Mouse (Mus musculus) heart, embryonic 14.5 days (tissue): ENCODE measurements at regions not wholly inside any gene's neighbourhood (a gene's known extent, or its start where the extent isn't known, plus 50 kb on each side); places are given as distances from the start of the nearest gene placed in this dataset.

ENCODE experiments used
- ATAC-seq: fragments of 200-750 bp; cut with Nextera tagmentation; 2 replicates; pipeline ENCODE4 v1.8.0; 2017; ENCODE audit warnings: low read depth, moderate TSS enrichment; ENCODE audit not compliant: insufficient number of reproducible peaks, insufficient read depth, low FRiP score
- H3K27ac ChIP-seq, 2 experiments: fragments of 200-500 bp in 1 of 2; fragments of 300-500 bp in 1 of 2; sonication (generic) in 1 of 2; replicated peaks in 1 of 2; 2 replicates each; pipeline ENCODE4 v1.5.1; 2012 to 2014; ENCODE audit warnings: low read depth in 2 of 2, low read length in 2 of 2, control low read depth in 1 of 2, mild to moderate bottlenecking in 1 of 2, mixed read lengths in 1 of 2; ENCODE audit not compliant: control insufficient read depth in 1 of 2, insufficient read depth in 1 of 2
- H3K27me3 ChIP-seq: fragments of 300-500 bp; sonication (generic); 2 replicates; pipeline ENCODE4 v1.6.1; 2014; ENCODE audit warnings: mild to moderate bottlenecking, low read length, control low read depth; ENCODE audit not compliant: control insufficient read depth, insufficient read depth
- H3K36me3 ChIP-seq: fragments of 300-500 bp; sonication (generic); 2 replicates; pipeline ENCODE4 v1.6.1; 2014; ENCODE audit warnings: mild to moderate bottlenecking, control low read depth, low read length, mixed read lengths; ENCODE audit not compliant: control insufficient read depth, insufficient read depth
- H3K4me1 ChIP-seq, 2 experiments: fragments of 200-500 bp in 1 of 2; fragments of 300-500 bp in 1 of 2; sonication (generic) in 1 of 2; 2 replicates each; pipeline ENCODE4 v1.6.1; 2012 to 2014; ENCODE audit warnings: low read length in 2 of 2, control low read depth in 1 of 2, mixed read lengths in 1 of 2; ENCODE audit not compliant: control insufficient read depth in 2 of 2, insufficient read depth in 2 of 2
- H3K4me2 ChIP-seq: fragments of 300-500 bp; sonication (generic); 2 replicates; pipeline ENCODE4 v1.6.1; 2014; ENCODE audit warnings: mild to moderate bottlenecking, low read length
- H3K4me3 ChIP-seq, 2 experiments: fragments of 200-500 bp in 1 of 2; fragments of 300-500 bp in 1 of 2; sonication (generic) in 1 of 2; 2 replicates each; pipeline ENCODE4 v1.5.1; 2012 to 2014; ENCODE audit warnings: low read length in 2 of 2, mild to moderate bottlenecking in 2 of 2, control low read depth in 1 of 2, low read depth in 1 of 2, moderate library complexity in 1 of 2; ENCODE audit not compliant: control insufficient read depth in 1 of 2, insufficient read depth in 1 of 2
- H3K9ac ChIP-seq: fragments of 300-500 bp; sonication (generic); 2 replicates; pipeline ENCODE4 v1.6.1; 2014; ENCODE audit warnings: mild to moderate bottlenecking, low read length
- H3K9me3 ChIP-seq: fragments of 300-500 bp; sonication (generic); 2 replicates; pipeline ENCODE4 v1.6.1; 2016; ENCODE audit warnings: low read length, control low read depth; ENCODE audit not compliant: control insufficient read depth
- WGBS: fragments of 180-500 bp; shearing (Covaris S2); extraction: QIAGEN DNeasy Blood & Tissue Kit; methylation state at CpG from one replicate; pipeline ENCODE4 v1.1.7; 2014; 5-methylcytosine and 5-hydroxymethylcytosine counted together

- Histone ChIP-seq H3K36me3 (no peaks in the 10 kb centered on the region), H3K9me3 (no peaks in the 10 kb centered on the region), H3K27me3 (no peaks in the 10 kb centered on the region), H3K27ac (no peak overlapping the region), H3K9ac (no peak overlapping the region), H3K4me2 (no peak overlapping the region), H3K4me3 (no peak overlapping the region), H3K4me1 (no peaks in the 10 kb centered on the region)
- 58% methylated on average over 4 of the region's 4 CpGs for WGBS
- no peak for ATAC-seq
These were observed 376.8 kb downstream of the Galc start for GRCm38 (mm10) chr12:97882439-97882838.

GRCm38 (mm10) chr12:97872391-97872790, 386.9 kb downstream of the Galc start:
- H3K27ac ChIP-seq = no peak overlapping the region
- no peak for ATAC-seq
- no peaks in the 10 kb centered on the region for H3K36me3 ChIP-seq
- no peak overlapping the region for H3K9ac ChIP-seq
- no peaks in the 10 kb centered on the region for H3K9me3 ChIP-seq
- H3K4me3 ChIP-seq = no peak overlapping the region
- no peaks in the 10 kb centered on the region; a peak in 1 of 4 replicates for H3K4me1 ChIP-seq
- no peak overlapping the region for H3K4me2 ChIP-seq
- no peaks in the 10 kb centered on the region for H3K27me3 ChIP-seq
- WGBS = 4% methylated on average over 2 of the region's 2 CpGs

- H3K4me3 ChIP-seq = no peak overlapping the region
These were observed 396.3 kb downstream of the Galc start for GRCm38 (mm10) chr12:97862921-97863320.

GRCm38 (mm10) chr12:97836202-97836908, 422.9 kb downstream of the Galc start:
- WGBS = 78% methylated on average over 8 of the region's 8 CpGs
- Histone ChIP-seq H3K36me3 (no peaks in the 10 kb centered on the region), H3K4me2 (no peak overlapping the region), H3K27ac (no peak overlapping the region), H3K4me3 (no peak overlapping the region), H3K9me3 (no peaks in the 10 kb centered on the region), H3K27me3 (no peaks in the 10 kb centered on the region), H3K4me1 (no peaks in the 10 kb centered on the region), H3K9ac (no peak overlapping the region)
- no peak for ATAC-seq

More at GRCm38 (mm10) chr12:97862921-97863320, 396.3 kb downstream of the Galc start:
- Histone ChIP-seq H3K27ac (no peak overlapping the region), H3K36me3 (no peaks in the 10 kb centered on the region), H3K4me2 (no peak overlapping the region), H3K4me1 (no peaks in the 10 kb centered on the region), H3K27me3 (no peaks in the 10 kb centered on the region), H3K9ac (no peak overlapping the region), H3K9me3 (no peaks in the 10 kb centered on the region)
- ATAC-seq = no peak
- WGBS = 84% methylated on average over 3 of the region's 3 CpGs

GRCm38 (mm10) chr12:97793364-97794120, 465.7 kb downstream of the Galc start:
- no peak overlapping the region for H3K4me3 ChIP-seq
- H3K27me3 ChIP-seq = no peaks in the 10 kb centered on the region
- no peaks in the 10 kb centered on the region for H3K9me3 ChIP-seq
- WGBS = 81% methylated on average over 16 of the region's 16 CpGs
- H3K4me2 ChIP-seq = no peak overlapping the region
- no peak for ATAC-seq
- H3K27ac ChIP-seq = no peak overlapping the region
- H3K4me1 ChIP-seq = no peaks in the 10 kb centered on the region
- no peak overlapping the region for H3K9ac ChIP-seq
- no peaks in the 10 kb centered on the region for H3K36me3 ChIP-seq

- H3K4me1 ChIP-seq = no peaks in the 10 kb centered on the region
- WGBS = 78% methylated on average over 3 of the region's 3 CpGs
- H3K9me3 ChIP-seq = no peaks in the 10 kb centered on the region
- H3K4me2 ChIP-seq = no peak overlapping the region
- H3K9ac ChIP-seq = no peak overlapping the region
- H3K27ac ChIP-seq = no peak overlapping the region
- no peaks in the 10 kb centered on the region for H3K36me3 ChIP-seq
- H3K4me3 ChIP-seq = no peak overlapping the region
- no peak for ATAC-seq
- H3K27me3 ChIP-seq = no peaks in the 10 kb centered on the region
These were observed 475.8 kb downstream of the Galc start for GRCm38 (mm10) chr12:97783476-97783875.

- Histone ChIP-seq H3K4me1 (no peaks in the 10 kb centered on the region), H3K36me3 (no peaks in the 10 kb centered on the region), H3K27ac (no peak overlapping the region), H3K9me3 (no peaks in the 10 kb centered on the region), H3K9ac (no peak overlapping the region), H3K4me2 (no peak overlapping the region), H3K4me3 (no peak overlapping the region), H3K27me3 (no peaks in the 10 kb centered on the region)
- no peak for ATAC-seq
- WGBS = 68% methylated on average over 3 of the region's 3 CpGs
These were observed 500.1 kb downstream of the Galc start for GRCm38 (mm10) chr12:97759116-97759515.
